Mouse (Mus musculus) heart, postnatal 0 days (tissue): ENCODE measurements at regions not wholly inside any gene's neighbourhood (a gene's known extent, or its start where the extent isn't known, plus 50 kb on each side); places are given as distances from the start of the nearest gene placed in this dataset.

ENCODE experiments used
- ATAC-seq: fragments of 200-750 bp; cut with Nextera tagmentation; 2 replicates; pipeline ENCODE4 v1.8.0; 2017; ENCODE audit warnings: low read depth, moderate number of reproducible peaks, moderate library complexity; ENCODE audit not compliant: insufficient read depth
- DNase-seq: peaks from one replicate; pipeline ENCODE4 v3.0.0-alpha.2; 2016; ENCODE audit warnings: low spot score
- H3K27ac ChIP-seq: fragments of 300-500 bp; sonication (generic); 2 replicates; pipeline ENCODE4 v1.5.1; 2014; ENCODE audit warnings: low read depth, mild to moderate bottlenecking
- H3K27me3 ChIP-seq: fragments of 300-500 bp; sonication (generic); 2 replicates; pipeline ENCODE4 v1.6.1; 2014; ENCODE audit warnings: low read length, mixed read lengths; ENCODE audit not compliant: control insufficient read depth, insufficient read depth
- H3K36me3 ChIP-seq: fragments of 300-500 bp; sonication (generic); replicated peaks from 2 replicates; pipeline ENCODE4 v1.6.1; 2014; ENCODE audit warnings: low read length, mixed read lengths; ENCODE audit not compliant: control insufficient read depth, insufficient read depth
- H3K4me1 ChIP-seq: fragments of 300-500 bp; sonication (generic); 2 replicates; pipeline ENCODE4 v1.6.1; 2014; ENCODE audit warnings: antibody characterized with exemption; ENCODE audit not compliant: control insufficient read depth, insufficient read depth
- H3K4me2 ChIP-seq: fragments of 300-500 bp; sonication (generic); 2 replicates; pipeline ENCODE4 v1.6.1; 2014; ENCODE audit warnings: low read depth, mild to moderate bottlenecking, low read length, moderate library complexity
- H3K4me3 ChIP-seq: fragments of 300-500 bp; sonication (generic); 2 replicates; pipeline ENCODE4 v1.5.1; 2014; ENCODE audit warnings: low read depth, low read length
- H3K9ac ChIP-seq: fragments of 300-500 bp; sonication (generic); replicated peaks from 2 replicates; pipeline ENCODE4 v1.6.1; 2014; ENCODE audit warnings: low read depth, low read length, mixed read lengths
- H3K9me3 ChIP-seq: fragments of 300-500 bp; sonication (generic); replicated peaks from 2 replicates; pipeline ENCODE4 v1.6.1; 2016; ENCODE audit warnings: low read length; ENCODE audit not compliant: control insufficient read depth
- CTCF ChIP-seq: IDR thresholded peaks from 2 replicates; pipeline ENCODE4 v1.5.1; 2016; ENCODE audit warnings: antibody characterized with exemption, control low read depth, low read depth
- EP300 ChIP-seq: IDR thresholded peaks from 2 replicates; pipeline ENCODE4 v1.6.1; 2016; ENCODE audit warnings: antibody characterized with exemption, low read depth
- WGBS: fragments of 180-500 bp; shearing (Covaris S2); extraction: QIAGEN DNeasy Blood & Tissue Kit; methylation state at CpG from one replicate; pipeline ENCODE4 v1.1.7; 2014; 5-methylcytosine and 5-hydroxymethylcytosine counted together

- no peak overlapping the region for H3K27ac ChIP-seq
- no peak overlapping the region for H3K4me3 ChIP-seq
- 18% methylated on average over 9 of the region's 9 CpGs for WGBS
- no peaks in the 10 kb centered on the region for H3K4me1 ChIP-seq
- H3K36me3 ChIP-seq = no peaks in the 10 kb centered on the region
- no peak overlapping the region for H3K9ac ChIP-seq
- no peaks in the 10 kb centered on the region for H3K27me3 ChIP-seq
- H3K4me2 ChIP-seq = no peak overlapping the region
- H3K9me3 ChIP-seq = no peaks in the 10 kb centered on the region
- no peak for DNase-seq
- no peak for ATAC-seq
- TF ChIP-seq EP300 = no peak
- TF ChIP-seq CTCF = no peak
Measured at GRCm38 (mm10) chr10:92103887-92104286, 618.3 kb downstream of the Nedd1 start.

DNA sequence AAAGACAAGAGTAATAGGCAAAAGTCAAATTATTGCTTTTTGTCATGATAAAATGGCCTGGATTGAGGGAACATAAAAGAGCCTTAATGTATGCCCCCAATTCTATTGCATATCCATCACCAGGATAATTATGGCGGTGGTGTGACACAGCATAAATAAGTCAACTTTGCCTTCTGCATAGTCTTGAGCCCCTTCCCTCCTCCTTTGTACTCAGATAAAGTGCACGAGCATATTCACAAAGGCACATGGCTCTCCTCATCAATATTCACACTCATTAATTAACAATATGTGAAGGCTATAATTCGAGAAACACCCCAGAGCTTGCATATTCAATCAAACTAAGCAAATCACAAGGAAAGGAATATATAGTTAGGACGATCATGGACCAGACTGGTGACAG is 619.5 kb downstream of the Nedd1 start:
- Histone ChIP-seq H3K36me3 (no peaks in the 10 kb centered on the region), H3K27ac (no peak overlapping the region), H3K9me3 (no peaks in the 10 kb centered on the region), H3K4me1 (no peaks in the 10 kb centered on the region), H3K9ac (no peak overlapping the region), H3K4me2 (no peak overlapping the region), H3K4me3 (no peak overlapping the region), H3K27me3 (no peaks in the 10 kb centered on the region)
- no peak for ATAC-seq
- WGBS = 81% methylated on average over 4 of the region's 4 CpGs
- TF ChIP-seq CTCF (no peak), EP300 (no peak)
- no peak for DNase-seq

GRCm38 (mm10) chr10:92097562-92097961 is 624.7 kb downstream of the Nedd1 start:
- Histone ChIP-seq H3K36me3 (no peaks in the 10 kb centered on the region), H3K9me3 (no peaks in the 10 kb centered on the region), H3K27me3 (no peaks in the 10 kb centered on the region), H3K9ac (no peak overlapping the region), H3K27ac (no peak overlapping the region), H3K4me3 (no peak overlapping the region), H3K4me2 (no peak overlapping the region), H3K4me1 (no peaks in the 10 kb centered on the region)
- WGBS = 33% methylated on average over 5 of the region's 7 CpGs
- TF ChIP-seq CTCF = no peak
- TF ChIP-seq EP300 = no peak
- DNase-seq (no peak), ATAC-seq (no peak)

DNA sequence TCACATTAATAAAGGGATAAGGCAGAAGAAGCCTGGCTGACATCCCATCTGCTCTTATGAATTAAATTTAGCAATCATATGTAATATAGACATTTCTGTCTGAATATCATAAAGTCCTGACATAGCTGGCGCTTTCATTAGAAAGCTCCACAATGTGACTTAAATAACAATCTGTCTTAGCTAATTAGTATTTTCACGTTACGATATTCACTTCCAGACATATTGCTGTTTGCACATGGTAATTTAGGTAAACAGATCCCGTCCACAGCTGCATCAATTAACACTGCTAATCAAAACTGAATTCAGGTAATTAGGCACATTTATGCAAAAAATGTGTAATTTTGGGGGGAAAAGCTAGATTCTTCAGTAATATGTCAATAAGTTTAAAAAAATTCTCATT is 625.1 kb downstream of the Nedd1 start:
- DNase-seq (no peak), ATAC-seq (no peak)
- H3K4me3 ChIP-seq = no peak overlapping the region
- no peaks in the 10 kb centered on the region for H3K36me3 ChIP-seq
- H3K9ac ChIP-seq = no peak overlapping the region
- no peak for TF ChIP-seq CTCF
- TF ChIP-seq EP300 = no peak
- no peaks in the 10 kb centered on the region for H3K27me3 ChIP-seq
- WGBS = 84% methylated on average over 4 of the region's 4 CpGs
- H3K4me1 ChIP-seq = no peaks in the 10 kb centered on the region
- H3K27ac ChIP-seq = no peak overlapping the region
- H3K4me2 ChIP-seq = no peak overlapping the region
- H3K9me3 ChIP-seq = no peaks in the 10 kb centered on the region

DNA sequence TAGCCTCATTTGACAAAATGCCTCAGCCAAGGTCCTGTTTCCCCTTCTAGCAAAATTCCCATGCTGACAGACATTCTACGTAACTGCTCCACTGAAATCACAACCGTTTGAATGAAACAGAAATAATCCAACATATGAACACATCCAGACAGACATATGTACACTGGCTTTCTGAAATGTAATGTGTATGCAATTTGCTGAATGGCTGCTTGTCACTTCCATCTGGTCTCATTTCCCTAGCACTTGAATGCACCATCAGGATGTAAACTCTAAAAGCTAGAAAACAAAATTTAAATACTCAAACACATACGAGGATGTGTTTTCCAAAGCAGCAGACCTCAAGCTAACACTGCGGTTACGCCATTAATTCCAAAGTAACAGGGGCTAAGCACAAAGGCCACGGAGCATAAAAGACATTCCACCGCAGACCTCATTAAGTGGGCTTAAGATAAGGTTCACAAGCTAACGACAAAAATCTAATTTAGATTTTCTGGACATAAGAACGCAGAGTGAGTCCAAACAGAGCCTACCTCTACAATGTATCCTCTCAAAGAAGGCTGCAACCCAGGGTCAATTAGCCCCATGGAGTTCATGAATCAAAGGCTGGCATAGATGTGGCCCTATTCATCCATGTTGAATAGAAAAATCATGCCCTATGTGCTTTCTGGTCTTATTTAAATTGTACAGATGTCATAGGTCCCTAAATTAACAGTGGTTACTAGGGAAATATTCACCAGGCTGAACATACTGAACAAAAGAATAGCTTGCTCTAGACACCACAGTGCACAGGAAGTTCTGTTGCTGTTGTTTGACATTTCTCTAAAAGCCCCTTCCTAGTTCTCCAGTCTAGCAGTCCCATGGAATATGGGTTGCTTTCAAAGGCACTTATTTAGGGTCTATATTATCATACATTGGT is 630.5 kb downstream of the Nedd1 start:
- Histone ChIP-seq H3K27me3 (no peaks in the 10 kb centered on the region), H3K36me3 (no peaks in the 10 kb centered on the region), H3K27ac (no peak overlapping the region), H3K9me3 (no peaks in the 10 kb centered on the region), H3K9ac (no peak overlapping the region), H3K4me2 (no peak overlapping the region), H3K4me1 (no peaks in the 10 kb centered on the region), H3K4me3 (no peak overlapping the region)
- DNase-seq = no peak
- ATAC-seq = no peak
- no peak for TF ChIP-seq CTCF
- no peak for TF ChIP-seq EP300
- WGBS = 64% methylated on average over 9 of the region's 9 CpGs

GRCm38 (mm10) chr10:92082111-92082510 is 640.1 kb downstream of the Nedd1 start:
- no peak overlapping the region for H3K4me3 ChIP-seq
- WGBS = 76% methylated on average over 4 of the region's 4 CpGs
- H3K27ac ChIP-seq = no peak overlapping the region
- H3K4me1 ChIP-seq = no peaks in the 10 kb centered on the region
- H3K4me2 ChIP-seq = no peak overlapping the region
- no peak for TF ChIP-seq CTCF
- TF ChIP-seq EP300 = no peak
- no peaks in the 10 kb centered on the region for H3K36me3 ChIP-seq
- no peak for ATAC-seq
- H3K9me3 ChIP-seq = no peaks in the 10 kb centered on the region
- H3K9ac ChIP-seq = no peak overlapping the region
- DNase-seq = no peak
- H3K27me3 ChIP-seq = no peaks in the 10 kb centered on the region
